8 mouse cellular contexts compared by ENCODE assay signal in the genomic region with DNA sequence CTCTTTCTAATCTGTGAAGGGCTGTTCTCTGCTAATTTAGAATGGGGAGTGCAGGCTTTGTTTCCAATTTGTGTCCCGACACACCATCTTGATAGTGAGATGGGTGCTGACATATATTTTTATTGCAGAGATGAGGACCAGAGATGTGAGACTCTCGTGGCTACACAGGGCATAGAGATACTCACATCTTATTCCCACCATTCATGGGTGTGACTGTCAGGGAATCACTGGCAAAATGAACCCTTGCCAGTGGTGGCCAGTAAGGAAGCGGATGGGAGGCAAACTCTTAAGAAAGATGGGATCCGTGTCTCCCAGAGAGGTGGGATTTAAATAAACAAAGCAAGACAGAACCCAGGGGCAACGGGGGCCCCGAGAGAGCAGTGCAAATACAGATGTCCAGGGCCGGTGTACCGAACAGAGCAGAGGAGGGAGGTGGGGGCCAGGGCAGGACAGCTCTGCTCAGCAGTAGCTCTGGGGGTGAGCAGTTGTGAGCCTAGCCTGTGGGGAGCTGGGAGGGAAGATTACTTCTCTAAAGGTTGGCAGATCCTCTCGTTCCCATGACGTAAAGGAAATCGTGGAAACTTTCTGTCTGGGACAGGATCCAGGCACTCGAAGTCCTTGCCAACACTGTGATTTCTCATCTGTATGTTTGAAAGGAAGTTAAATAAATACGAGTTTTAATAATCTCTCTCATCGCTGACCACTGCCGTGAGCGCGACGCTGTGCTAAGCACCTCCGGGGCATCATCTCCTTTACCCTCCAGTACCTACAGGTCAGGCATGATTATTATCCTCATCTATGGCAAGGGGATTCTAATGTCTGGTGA.
A peak's percentile ranks its signal among the peaks of the same experiment; 100 is the strongest.
DNase-seq lines count a peak whose midpoint lies in the region; ATAC-seq and TF ChIP-seq lines count a peak whose summit lies in the region.

No protein-coding gene starts in this region.

- 60% methylated on average over 19 of the region's 19 CpGs for WGBS in forebrain, embryonic 13.5 days
- WGBS in forebrain, embryonic 12.5 days, result 65% methylated on average over 19 of the region's 19 CpGs
- WGBS in heart, embryonic 14.5 days, result 43% methylated on average over 19 of the region's 19 CpGs
- WGBS in kidney, embryonic 14.5 days, result 60% methylated on average over 19 of the region's 19 CpGs
- 56% methylated on average over 19 of the region's 19 CpGs for WGBS in midbrain, embryonic 12.5 days

- peaks cover 36% of the 10 kb centered on the region for H3K4me1 ChIP-seq in forebrain, embryonic 13.5 days
- peaks cover 29% of the 10 kb centered on the region for H3K4me1 ChIP-seq in forebrain, embryonic 12.5 days
- H3K4me1 ChIP-seq in heart, embryonic 14.5 days (ENCODE audit: control insufficient read depth in 2 of 2, insufficient read depth in 2 of 2, low read length in 2 of 2), result peaks cover 13 to 15% of the 10 kb centered on the region in 2 experiments; a peak in 3 of 4 replicates
- H3K4me1 ChIP-seq in kidney, embryonic 14.5 days (ENCODE audit: control insufficient read depth, insufficient read depth, low read length), result peaks cover 19% of the 10 kb centered on the region
- peaks cover 33% of the 10 kb centered on the region for H3K4me1 ChIP-seq in midbrain, embryonic 12.5 days

- peaks cover 44% of the 10 kb centered on the region for H3K27me3 ChIP-seq in forebrain, embryonic 13.5 days
- H3K27me3 ChIP-seq in forebrain, embryonic 12.5 days, result peaks cover 50% of the 10 kb centered on the region
- H3K27me3 ChIP-seq in heart, embryonic 14.5 days (ENCODE audit: control insufficient read depth, insufficient read depth, low read length), result no peaks in the 10 kb centered on the region
- no peaks in the 10 kb centered on the region for H3K27me3 ChIP-seq in kidney, embryonic 14.5 days (ENCODE audit: control insufficient read depth, insufficient read depth, low read length)
- H3K27me3 ChIP-seq in midbrain, embryonic 12.5 days, result 0 out of 2 replicates have a peak, but pooled peaks cover 9% of the 10 kb centered on the region

- no peaks in the 10 kb centered on the region for H3K9me3 ChIP-seq in forebrain, embryonic 13.5 days (replicated peaks)
- H3K9me3 ChIP-seq in forebrain, embryonic 12.5 days, result no peaks in the 10 kb centered on the region
- H3K9me3 ChIP-seq in heart, embryonic 14.5 days (ENCODE audit: control insufficient read depth, low read length), result no peaks in the 10 kb centered on the region
- no peaks in the 10 kb centered on the region for H3K9me3 ChIP-seq in kidney, embryonic 14.5 days (ENCODE audit: control insufficient read depth, low read length)
- H3K9me3 ChIP-seq in midbrain, embryonic 12.5 days, result no peaks in the 10 kb centered on the region

- no peak for TF ChIP-seq CTCF in brain, embryonic 14.5 days (IDR thresholded peaks at IDR 0.05; ENCODE audit: borderline replicate concordance, extremely low read depth, insufficient read depth, insufficient read length)

- H3K27ac ChIP-seq in forebrain, embryonic 13.5 days, result no peak overlapping the region
- no peak overlapping the region for H3K27ac ChIP-seq in forebrain, embryonic 12.5 days
- peak overlapping the region; percentile 77 to 83 for H3K27ac ChIP-seq in heart, embryonic 14.5 days (replicated peaks in 1 of 2; ENCODE audit: control insufficient read depth in 1 of 2, insufficient read depth in 1 of 2, low read depth in 2 of 2, low read length in 2 of 2)
- peak overlapping the region; percentile 42; the same call in 1 of the 2 replicates for H3K27ac ChIP-seq in kidney, embryonic 14.5 days (ENCODE audit: low read depth, low read length)
- H3K27ac ChIP-seq in midbrain, embryonic 12.5 days (replicated peaks), result 0 out of 2 replicates have a peak overlapping the region, but pooled peaks have one; percentile 47

- H3K4me3 ChIP-seq in forebrain, embryonic 13.5 days, result no peak overlapping the region
- H3K4me3 ChIP-seq in forebrain, embryonic 12.5 days (replicated peaks), result no peak overlapping the region
- H3K4me3 ChIP-seq in heart, embryonic 14.5 days (ENCODE audit: control insufficient read depth in 1 of 2, insufficient read depth in 1 of 2, low read depth in 1 of 2, low read length in 2 of 2), result peak overlapping the region in 1 of 2 experiments; percentile 4; a peak in 1 of 4 replicates
- no peak overlapping the region for H3K4me3 ChIP-seq in kidney, embryonic 14.5 days (ENCODE audit: low read length)
- H3K4me3 ChIP-seq in midbrain, embryonic 12.5 days, result no peak overlapping the region

- ATAC-seq in forebrain, embryonic 13.5 days, result peak; percentile 60
- ATAC-seq in forebrain, embryonic 12.5 days (ENCODE audit: low FRiP score), result no peak
- ATAC-seq in heart, embryonic 14.5 days (ENCODE audit: insufficient number of reproducible peaks, insufficient read depth, low FRiP score, low read depth), result peak; percentile 88
- no peak for ATAC-seq in kidney, embryonic 14.5 days (ENCODE audit: low FRiP score, low TSS enrichment)
- ATAC-seq in midbrain, embryonic 12.5 days (ENCODE audit: low FRiP score, low read depth), result peak; percentile 45; the same call in 1 of the 2 replicates

- H3K9ac ChIP-seq in forebrain, embryonic 13.5 days, result no peak overlapping the region
- H3K9ac ChIP-seq in forebrain, embryonic 12.5 days, result no peak overlapping the region
- peak overlapping the region; percentile 28; the same call in 1 of the 2 replicates for H3K9ac ChIP-seq in heart, embryonic 14.5 days (ENCODE audit: low read length)
- no peak overlapping the region for H3K9ac ChIP-seq in kidney, embryonic 14.5 days (ENCODE audit: low read depth, low read length)
- H3K9ac ChIP-seq in midbrain, embryonic 12.5 days (replicated peaks), result no peak overlapping the region

- no peak overlapping the region for H3K4me2 ChIP-seq in forebrain, embryonic 13.5 days
- no peak overlapping the region for H3K4me2 ChIP-seq in forebrain, embryonic 12.5 days
- H3K4me2 ChIP-seq in heart, embryonic 14.5 days (ENCODE audit: low read length), result peak overlapping the region; percentile 48
- no peak overlapping the region; the same call in 1 of the 2 replicates for H3K4me2 ChIP-seq in kidney, embryonic 14.5 days (replicated peaks; ENCODE audit: low read depth, low read length)
- H3K4me2 ChIP-seq in midbrain, embryonic 12.5 days (replicated peaks), result no peak overlapping the region

- DNase-seq in brain, embryonic 14.5 days (ENCODE audit: low read depth), result peak; percentile 72
- DNase-seq in MN1 (ENCODE audit: low spot score), result no peak
- no peak for DNase-seq in embryo, embryonic 10 days (ENCODE audit: low spot score)

- no peaks in the 10 kb centered on the region for H3K36me3 ChIP-seq in forebrain, embryonic 13.5 days (ENCODE audit: poor library complexity, severe bottlenecking)
- H3K36me3 ChIP-seq in forebrain, embryonic 12.5 days (replicated peaks), result no peaks in the 10 kb centered on the region
- no peaks in the 10 kb centered on the region for H3K36me3 ChIP-seq in heart, embryonic 14.5 days (ENCODE audit: control insufficient read depth, insufficient read depth, low read length)
- H3K36me3 ChIP-seq in kidney, embryonic 14.5 days (ENCODE audit: control insufficient read depth, insufficient read depth, low read length), result no peaks in the 10 kb centered on the region
- H3K36me3 ChIP-seq in midbrain, embryonic 12.5 days, result no peaks in the 10 kb centered on the region

- TF ChIP-seq POLR2A in brain, embryonic 14.5 days (IDR thresholded peaks at IDR 0.05; ENCODE audit: borderline replicate concordance, extremely low read depth, insufficient read depth, insufficient read length, poor library complexity, severe bottlenecking), result no peak

Comparison
In these comparisons a context has a peak if more than half of its experiments do, and no peak if none do; other contexts are left out.
1. ATAC-seq: peak in forebrain, embryonic 13.5 days (single experiment), heart, embryonic 14.5 days (single experiment) and midbrain, embryonic 12.5 days (single experiment); none in forebrain, embryonic 12.5 days (single experiment) and kidney, embryonic 14.5 days (single experiment).
2. H3K27ac ChIP-seq: peak in heart, embryonic 14.5 days (2 of 2), kidney, embryonic 14.5 days (single experiment) and midbrain, embryonic 12.5 days (single experiment); none in forebrain, embryonic 13.5 days (single experiment) and forebrain, embryonic 12.5 days (single experiment).